Mouse (Mus musculus) MEL (cell line): ENCODE results near the gene Bex6. TPM values are rescaled to one million over a fixed set of nuclear protein-coding genes. Genes with fewer than 3 reads are reported as not detected.

ENCODE experiments used
- DNase-seq: peaks from one replicate; pipeline ENCODE4 v3.0.0; 2011; ENCODE audit warnings: low read depth, low spot score
- H3K27ac ChIP-seq: 2 replicates; pipeline ENCODE4 v1.5.1; 2012; ENCODE audit warnings: low read depth, mild to moderate bottlenecking, control low read depth, low read length, moderate library complexity; ENCODE audit not compliant: control insufficient read depth
- H3K27me3 ChIP-seq, 2 experiments: fragments of 150-350 bp in 1 of 2; sonication (generic) in 1 of 2; 2 replicates each; pipeline ENCODE4 v1.6.1; 2012; ENCODE audit warnings: low read length in 2 of 2, mild to moderate bottlenecking in 2 of 2, improper control_type of control experiment in 1 of 2, moderate library complexity in 1 of 2; ENCODE audit not compliant: insufficient read depth in 2 of 2, control insufficient read depth in 1 of 2
- H3K36me3 ChIP-seq, 2 experiments: 2 replicates each; pipeline ENCODE4 v1.6.1; 2012 to 2014; ENCODE audit warnings: low read length in 2 of 2, improper control_type of control experiment in 1 of 2, inconsistent platforms in 1 of 2, mild to moderate bottlenecking in 1 of 2; ENCODE audit not compliant: insufficient read depth in 2 of 2, control insufficient read depth in 1 of 2
- H3K4me1 ChIP-seq, 2 experiments: fragments of 150-350 bp in 1 of 2; sonication (generic) in 1 of 2; 2 replicates each; pipeline ENCODE4 v1.6.1; 2012; ENCODE audit warnings: low read length in 2 of 2, improper control_type of control experiment in 1 of 2, mild to moderate bottlenecking in 1 of 2; ENCODE audit not compliant: insufficient read depth in 2 of 2, control insufficient read depth in 1 of 2
- H3K4me3 ChIP-seq, 2 experiments: fragments of 150-350 bp in 1 of 2; sonication (generic) in 1 of 2; 2 replicates each; pipeline ENCODE4 v1.5.1; 2012; ENCODE audit warnings: low read depth in 2 of 2, low read length in 2 of 2, mild to moderate bottlenecking in 2 of 2, moderate library complexity in 2 of 2, control low read depth in 1 of 2, improper control_type of control experiment in 1 of 2; ENCODE audit not compliant: control insufficient read depth in 1 of 2, insufficient read depth in 1 of 2
- H3K79me2 ChIP-seq: 2 replicates; pipeline ENCODE4 v1.6.1; 2012; ENCODE audit warnings: mild to moderate bottlenecking, low read length, moderate library complexity; ENCODE audit not compliant: control insufficient read depth, poor library complexity, insufficient read depth
- H3K9ac ChIP-seq: 2 replicates; pipeline ENCODE4 v1.6.1; 2012; ENCODE audit warnings: low read depth, mild to moderate bottlenecking, control low read depth, low read length, moderate library complexity; ENCODE audit not compliant: control insufficient read depth, poor library complexity, severe bottlenecking
- H3K9me3 ChIP-seq: fragments of 150-350 bp; sonication (generic); replicated peaks from 2 replicates; pipeline ENCODE4 v1.6.1; 2012; ENCODE audit warnings: mild to moderate bottlenecking, low read length, improper control_type of control experiment, moderate library complexity; ENCODE audit not compliant: insufficient read depth
- BHLHE40 ChIP-seq: IDR thresholded peaks from 2 replicates; pipeline ENCODE4 v1.6.1; 2012; ENCODE audit warnings: low read depth, mild to moderate bottlenecking, inconsistent platforms, low read length, improper control_type of control experiment, borderline replicate concordance
- CHD1 ChIP-seq: IDR thresholded peaks from 2 replicates; pipeline ENCODE4 v1.6.1; 2012; ENCODE audit warnings: low read depth, mild to moderate bottlenecking, inconsistent platforms, low read length, improper control_type of control experiment
- CHD2 ChIP-seq: IDR thresholded peaks from 2 replicates; pipeline ENCODE4 v1.6.1; 2011; ENCODE audit warnings: low read length, improper control_type of control experiment
- CTCF ChIP-seq, 3 experiments: IDR thresholded peaks in 2 of 3; conservative IDR thresholded peaks in 1 of 3; 2 replicates each; pipeline ENCODE4 v1.5.1; 2011 to 2012; ENCODE audit warnings: low read length in 3 of 3, low read depth in 2 of 3, mild to moderate bottlenecking in 2 of 3, improper control_type of control experiment in 1 of 3, inconsistent platforms in 1 of 3, mixed read lengths in 1 of 3, moderate library complexity in 1 of 3; ENCODE audit not compliant: control insufficient read depth in 1 of 3, insufficient read depth in 1 of 3, poor library complexity in 1 of 3, severe bottlenecking in 1 of 3
- ELF1 ChIP-seq: IDR thresholded peaks from 2 replicates; pipeline ENCODE4 v1.6.1; 2014; ENCODE audit warnings: low read depth, mild to moderate bottlenecking, inconsistent platforms, low read length, improper control_type of control experiment, moderate library complexity
- ETS1 ChIP-seq: IDR thresholded peaks from 2 replicates; pipeline ENCODE4 v1.6.1; 2012; ENCODE audit warnings: low read depth, mild to moderate bottlenecking, inconsistent platforms, low read length, improper control_type of control experiment, moderate library complexity
- GATA1 ChIP-seq: IDR thresholded peaks from 2 replicates; pipeline ENCODE4 v1.6.1; 2011; ENCODE audit warnings: low read depth, low read length, improper control_type of control experiment
- JUND ChIP-seq: IDR thresholded peaks from 2 replicates; pipeline ENCODE4 v1.6.1; 2011; ENCODE audit warnings: low read depth, mild to moderate bottlenecking, improper control_type of control experiment, low read length
- KAT2A ChIP-seq: conservative IDR thresholded peaks from 2 replicates; pipeline ENCODE4 v1.6.1; 2012; ENCODE audit warnings: low read depth, low read length, improper control_type of control experiment, inconsistent platforms
- MAFK ChIP-seq: IDR thresholded peaks from 2 replicates; pipeline ENCODE4 v1.6.1; 2011; ENCODE audit warnings: low read depth, mild to moderate bottlenecking, low read length, improper control_type of control experiment, borderline replicate concordance
- MAX ChIP-seq: IDR thresholded peaks from 2 replicates; pipeline ENCODE4 v1.6.1; 2011; ENCODE audit warnings: low read length, improper control_type of control experiment
- MXI1 ChIP-seq: IDR thresholded peaks from 2 replicates; pipeline ENCODE4 v1.6.1; 2011; ENCODE audit warnings: mild to moderate bottlenecking, low read depth, low read length, improper control_type of control experiment
- MYB ChIP-seq: IDR thresholded peaks from 2 replicates; pipeline ENCODE4 v1.6.1; 2011; ENCODE audit warnings: mild to moderate bottlenecking, low read depth, low read length, improper control_type of control experiment
- NELFE ChIP-seq: IDR thresholded peaks from 2 replicates; pipeline ENCODE4 v1.6.1; 2011; ENCODE audit warnings: low read depth, low read length, improper control_type of control experiment
- NRF1 ChIP-seq: IDR thresholded peaks from 2 replicates; pipeline ENCODE4 v1.6.1; 2014; ENCODE audit warnings: low read depth, mild to moderate bottlenecking, inconsistent platforms, low read length, improper control_type of control experiment, moderate library complexity; ENCODE audit not compliant: poor library complexity, insufficient read depth, severe bottlenecking
- POLR2A ChIP-seq, 2 experiments: IDR thresholded peaks; 2 replicates each; pipeline ENCODE4 v1.6.1; 2011 to 2012; ENCODE audit warnings: low read length in 2 of 2, mild to moderate bottlenecking in 2 of 2, control low read depth in 1 of 2, improper control_type of control experiment in 1 of 2, low read depth in 1 of 2, moderate library complexity in 1 of 2; ENCODE audit not compliant: control insufficient read depth in 1 of 2, insufficient read depth in 1 of 2, poor library complexity in 1 of 2
- POLR2AphosphoS2 ChIP-seq: IDR thresholded peaks from 2 replicates; pipeline ENCODE4 v1.6.1; 2011; ENCODE audit warnings: low read length, improper control_type of control experiment
- RAD21 ChIP-seq: IDR thresholded peaks from 2 replicates; pipeline ENCODE4 v1.6.1; 2011; ENCODE audit warnings: mild to moderate bottlenecking, low read depth, low read length, improper control_type of control experiment
- TAL1 ChIP-seq: IDR thresholded peaks from 2 replicates; pipeline ENCODE4 v1.6.1; 2012; ENCODE audit warnings: mild to moderate bottlenecking, inconsistent platforms, low read length, moderate library complexity, mixed read lengths
- TBP ChIP-seq: IDR thresholded peaks from 2 replicates; pipeline ENCODE4 v1.8.0; 2011; ENCODE audit warnings: low read depth, low read length, improper control_type of control experiment
- TCF12 ChIP-seq: IDR thresholded peaks from 2 replicates; pipeline ENCODE4 v1.6.1; 2014; ENCODE audit warnings: low read depth, mild to moderate bottlenecking, inconsistent platforms, low read length, improper control_type of control experiment, moderate library complexity
- USF1 ChIP-seq: IDR thresholded peaks from 2 replicates; pipeline ENCODE4 v1.6.1; 2014; ENCODE audit warnings: low read depth, mild to moderate bottlenecking, inconsistent platforms, low read length, improper control_type of control experiment, moderate library complexity
- USF2 ChIP-seq, 2 experiments: IDR thresholded peaks; 2 replicates each; pipeline ENCODE4 v1.6.1; 2011 to 2012; ENCODE audit warnings: improper control_type of control experiment in 2 of 2, low read length in 2 of 2, borderline replicate concordance in 1 of 2, inconsistent platforms in 1 of 2, low read depth in 1 of 2, mild to moderate bottlenecking in 1 of 2; ENCODE audit not compliant: insufficient read depth in 1 of 2
- ZC3H11A ChIP-seq: IDR thresholded peaks from 2 replicates; pipeline ENCODE4 v1.6.1; 2012; ENCODE audit warnings: low read depth, mild to moderate bottlenecking, inconsistent platforms, low read length, improper control_type of control experiment
- polyA plus RNA-seq, 2 experiments: library from polyadenylated mRNA; stranded (reverse) in 1 of 2; unstranded in 1 of 2; fragments of >175 nt in 1 of 2; fragments of >200 nt in 1 of 2; gene quantifications; 2 replicates each; pipeline versions ENCODE4 v1.2.1 to v1.2.4; 2012; ENCODE audit warnings: low replicate concordance in 2 of 2, low read depth in 1 of 2; ENCODE audit not compliant: insufficient read length in 2 of 2, insufficient read depth in 1 of 2, missing spikeins in 1 of 2
- total RNA-seq: library from RNA; depleted of rRNA; stranded (reverse); fragments of 300-350 nt; gene quantifications from 2 replicates; pipeline ENCODE4 v1.2.3, GENCODE M21; 2012

Bex6 gene
- total and polyA plus RNA-seq, 3 experiments: not detected

- no peak for DNase-seq
- Histone ChIP-seq H3K36me3 (peaks cover 0 to 14% of the 10 kb centered on the region in 2 experiments; a peak in 2 of 4 replicates), H3K9me3 (no peaks in the 10 kb centered on the region), H3K9ac (no peak overlapping the region), H3K4me3 (no peak overlapping the region), H3K4me1 (peaks cover 4 to 16% of the 10 kb centered on the region in 2 experiments), H3K27me3 (no peaks in the 10 kb centered on the region), H3K27ac (no peak overlapping the region), H3K79me2 (no peaks in the 10 kb centered on the region)
- no peak for TF ChIP-seq KAT2A
- no peak for TF ChIP-seq NELFE
- no peak for TF ChIP-seq CHD2
- no peak for TF ChIP-seq POLR2AphosphoS2
- TF ChIP-seq ZC3H11A: no peak
- no peak for TF ChIP-seq NRF1
- TF ChIP-seq GATA1: no peak
- no peak for TF ChIP-seq BHLHE40
- TF ChIP-seq TCF12: no peak
Measured at GRCm38 (mm10) chr16:32173401-32173800, 6.2 kb upstream of the Bex6 start.

GRCm38 (mm10) chr16:32174340-32175005 lies 5.2 kb upstream of the Bex6 start:
- TF ChIP-seq CHD2: no peak
- TF ChIP-seq POLR2A (IDR thresholded peaks at IDR 0.05; ENCODE audit: control insufficient read depth in 1 of 2, insufficient read depth in 1 of 2, low read depth in 1 of 2, low read length in 2 of 2, poor library complexity in 1 of 2): no peak
- TF ChIP-seq TAL1: no peak
- TF ChIP-seq NRF1: no peak
- no peak for TF ChIP-seq ELF1
- no peak for TF ChIP-seq MAX
- TF ChIP-seq CHD1: no peak
- no peak for TF ChIP-seq MXI1
- no peak for TF ChIP-seq MYB
- no peak for TF ChIP-seq JUND
- TF ChIP-seq USF2 (IDR thresholded peaks at IDR 0.05; ENCODE audit: borderline replicate concordance in 1 of 2, insufficient read depth in 1 of 2, low read depth in 1 of 2, low read length in 2 of 2): no peak
- TF ChIP-seq NELFE: no peak
- TF ChIP-seq ETS1: no peak
- TF ChIP-seq RAD21: no peak
- TF ChIP-seq TBP: no peak
- no peak for TF ChIP-seq USF1
- no peak for TF ChIP-seq CTCF (IDR thresholded peaks at IDR 0.05 in 2 of 3, conservative IDR thresholded peaks at IDR 0.05 in 1 of 3; ENCODE audit: control insufficient read depth in 1 of 3, insufficient read depth in 1 of 3, low read depth in 2 of 3, low read length in 3 of 3, poor library complexity in 1 of 3, severe bottlenecking in 1 of 3)
- TF ChIP-seq KAT2A: no peak
- no peak for TF ChIP-seq MAFK
- TF ChIP-seq, all 39 proteins: peak for 0
- H3K27ac ChIP-seq: no peak overlapping the region
- H3K4me1 ChIP-seq: peaks cover 7 to 19% of the 10 kb centered on the region in 2 experiments
- H3K9me3 ChIP-seq: no peaks in the 10 kb centered on the region
- H3K36me3 ChIP-seq: peaks cover 0 to 14% of the 10 kb centered on the region in 2 experiments; a peak in 2 of 4 replicates
- H3K4me3 ChIP-seq: no peak overlapping the region
- no peaks in the 10 kb centered on the region for H3K79me2 ChIP-seq
- H3K9ac ChIP-seq: no peak overlapping the region
- H3K27me3 ChIP-seq: no peaks in the 10 kb centered on the region
- DNase-seq: no peak
